Mouse (Mus musculus): ENCODE measurements around the gene Helq. TPM values are rescaled to one million over a fixed set of nuclear protein-coding genes. Genes with fewer than 3 reads are reported as not detected.

The Helq gene
- total RNA-seq (2023): 27.0 TPM

DNA sequence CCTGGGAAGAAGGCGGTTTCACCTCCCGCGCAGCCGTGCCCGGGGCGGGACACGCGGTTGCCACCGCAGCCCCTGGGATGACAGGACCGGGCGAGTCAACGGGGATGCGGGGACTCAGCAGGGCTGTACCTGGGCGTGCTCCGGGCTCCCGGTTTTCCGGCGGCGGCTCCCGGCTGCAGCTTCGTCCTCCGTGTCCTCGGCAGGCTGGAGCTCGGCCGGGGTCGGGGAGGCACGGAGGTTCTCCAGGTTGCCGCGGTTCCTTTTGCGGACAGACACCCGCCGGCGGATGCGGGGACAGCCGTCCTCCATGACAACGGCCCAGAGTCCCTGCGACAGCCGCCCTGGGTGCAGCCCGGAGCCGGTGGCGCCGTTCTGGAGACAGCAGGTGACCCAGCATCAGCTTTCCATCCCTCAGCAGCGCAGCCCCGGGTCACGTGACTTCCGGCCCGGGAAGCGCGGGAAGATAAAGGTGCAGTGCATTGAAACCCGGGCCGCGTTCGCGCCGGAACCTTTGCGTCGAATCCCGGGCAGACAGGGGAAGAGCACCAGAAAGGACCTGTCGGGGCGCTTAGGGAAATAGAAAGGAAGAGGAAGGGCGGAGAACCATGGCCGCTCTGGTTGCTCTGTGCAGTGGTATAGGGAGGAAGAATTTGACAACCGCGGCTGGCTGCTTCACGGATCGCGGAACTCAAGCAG lies at the start of gene Helq, which contains the start of gene Mrps18c:
Gene Helq (minus strand): TSS at position 434 of the 696 bp plus-strand sequence.
Gene Mrps18c (plus strand): TSS at position 463 of the 696 bp plus-strand sequence.

DNA sequence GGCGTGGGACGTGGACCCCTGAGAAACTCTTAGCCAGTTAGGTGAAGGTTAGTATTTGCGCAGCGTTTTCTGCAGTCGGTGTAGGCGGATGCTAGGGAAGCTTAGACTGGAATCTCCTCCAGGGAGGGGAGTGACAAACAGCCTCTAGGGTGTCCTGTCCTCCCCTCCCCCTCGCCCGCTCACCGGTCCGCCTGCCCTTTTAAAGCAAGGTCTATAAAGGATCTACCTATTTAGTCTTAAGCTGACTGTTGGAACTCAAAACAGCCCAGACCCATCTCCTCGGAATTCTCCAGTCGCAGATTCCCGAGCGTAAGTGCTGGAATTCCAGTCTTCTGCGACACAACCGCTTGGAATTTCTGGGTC lies 47.1 kb upstream of the Helq start, which contains the start of gene Gpat3:
Gene Gpat3 (plus strand): TSS at position 229 of the 363 bp plus-strand sequence.

DNA sequence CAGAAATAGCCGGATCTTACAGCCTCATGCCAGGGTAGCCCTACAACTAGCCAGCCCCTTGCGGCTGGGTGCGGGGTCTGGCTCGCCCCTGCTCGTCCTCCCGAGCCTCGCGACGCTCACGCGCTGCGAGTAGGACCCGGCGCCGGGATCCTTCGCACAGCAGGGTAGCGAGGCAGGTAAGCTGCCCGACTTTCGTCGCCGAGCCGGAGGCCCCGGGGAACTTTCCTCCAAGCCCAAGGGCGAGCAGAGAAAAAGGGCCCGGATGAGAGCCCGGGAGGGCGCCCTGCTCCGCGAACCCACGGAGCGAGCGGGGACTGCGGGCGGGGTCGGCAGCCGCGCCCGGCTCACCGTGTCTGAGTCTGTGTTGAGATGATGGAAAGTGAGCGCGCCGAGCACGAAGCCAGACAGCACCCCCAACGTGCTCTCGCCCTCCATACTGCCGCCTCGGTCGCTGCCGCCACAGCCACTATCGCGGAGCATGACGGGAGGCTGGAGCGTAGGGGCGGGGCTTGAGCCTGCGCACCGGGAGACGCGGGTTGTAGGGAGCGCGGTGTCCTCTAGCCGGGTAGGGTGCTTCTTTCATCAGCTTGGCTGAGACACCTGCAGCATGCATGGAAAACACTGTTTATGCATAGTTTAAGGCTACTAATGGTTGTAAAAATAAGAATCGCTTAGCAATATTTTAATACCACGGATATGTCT lies 22.2 kb upstream of the Helq start, which contains the start of gene Abraxas1:
Gene Abraxas1 (minus strand): TSS at position 483 of the 702 bp plus-strand sequence.

DNA sequence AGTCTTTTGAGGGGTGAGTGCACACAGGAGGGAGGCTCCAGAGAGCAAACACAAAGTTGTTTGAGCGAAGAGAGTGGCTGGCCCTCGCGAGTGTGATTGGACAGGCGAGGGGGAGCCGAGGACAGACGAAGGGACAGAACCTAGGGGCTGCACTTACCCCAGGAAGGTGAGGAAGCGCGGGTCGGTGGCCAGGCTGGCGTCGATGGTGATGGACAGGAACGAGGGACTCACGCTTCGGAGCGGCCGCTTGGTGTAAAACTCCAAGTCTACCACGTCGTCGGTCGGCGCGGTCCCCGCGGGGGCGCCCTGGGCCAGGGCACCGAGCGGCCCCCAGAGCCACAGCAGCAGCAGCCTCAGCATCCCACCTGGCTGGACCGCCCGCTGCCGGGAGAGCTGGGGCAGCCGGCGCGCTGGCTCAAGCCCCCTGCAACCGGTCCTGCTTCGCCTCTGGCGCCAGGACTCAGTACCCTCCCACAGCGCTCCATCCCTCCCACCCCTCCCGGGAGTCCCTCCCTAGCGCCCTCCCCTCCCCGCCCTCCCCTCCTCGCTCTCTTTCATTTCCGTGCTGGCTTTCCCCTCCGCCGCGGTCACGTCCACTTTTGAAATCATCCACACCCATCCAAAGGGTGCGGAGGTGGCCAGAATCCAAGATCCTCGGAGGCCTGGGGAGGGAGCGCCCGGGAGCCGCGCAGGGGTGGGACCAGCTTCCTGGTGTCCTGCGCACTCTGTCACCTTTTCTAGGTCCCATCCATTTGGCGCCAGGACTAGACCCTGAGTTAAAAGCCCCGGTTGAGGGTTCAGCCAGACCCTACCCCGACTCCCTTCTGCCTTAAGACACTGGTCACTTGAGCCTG lies 78.9 kb downstream of the Helq start, which contains the start of gene Hpse:
Gene Hpse (minus strand): TSS at position 482 of the 854 bp plus-strand sequence.

Other genes starting within 250 kb of the Helq start
- gene Plac8, start 226.4 kb downstream of the Helq start, total RNA-seq (2023): 43.0 TPM
- gene Coq2, start 123.5 kb downstream of the Helq start, total RNA-seq (2023): 35.6 TPM
- gene Hpse, start 78.9 kb downstream of the Helq start, total RNA-seq (2023): 2.3 TPM
- 64.5 TPM for gene Mrps18c, start within 50 bp of the Helq start, total RNA-seq (2023)
- gene Abraxas1, start 22.4 kb upstream of the Helq start, total RNA-seq (2023): 18.7 TPM
- 6.0 TPM for gene Gpat3, start 47.1 kb upstream of the Helq start, total RNA-seq (2023)

All from CD4-positive naive resting alpha-beta T cell, adult 76 days (primary cell).